Mouse (Mus musculus) MEL (cell line): ENCODE results near the gene Slc39a11. TPM values are rescaled to one million over a fixed set of nuclear protein-coding genes. Genes with fewer than 3 reads are reported as not detected.

ENCODE experiments used
- DNase-seq: peaks from one replicate; pipeline ENCODE4 v3.0.0; 2011; ENCODE audit warnings: low read depth, low spot score
- H3K27ac ChIP-seq: 2 replicates; pipeline ENCODE4 v1.5.1; 2012; ENCODE audit warnings: low read depth, mild to moderate bottlenecking, control low read depth, low read length, moderate library complexity; ENCODE audit not compliant: control insufficient read depth
- H3K27me3 ChIP-seq, 2 experiments: fragments of 150-350 bp in 1 of 2; sonication (generic) in 1 of 2; 2 replicates each; pipeline ENCODE4 v1.6.1; 2012; ENCODE audit warnings: low read length in 2 of 2, mild to moderate bottlenecking in 2 of 2, improper control_type of control experiment in 1 of 2, moderate library complexity in 1 of 2; ENCODE audit not compliant: insufficient read depth in 2 of 2, control insufficient read depth in 1 of 2
- H3K36me3 ChIP-seq, 2 experiments: 2 replicates each; pipeline ENCODE4 v1.6.1; 2012 to 2014; ENCODE audit warnings: low read length in 2 of 2, improper control_type of control experiment in 1 of 2, inconsistent platforms in 1 of 2, mild to moderate bottlenecking in 1 of 2; ENCODE audit not compliant: insufficient read depth in 2 of 2, control insufficient read depth in 1 of 2
- H3K4me1 ChIP-seq, 2 experiments: fragments of 150-350 bp in 1 of 2; sonication (generic) in 1 of 2; 2 replicates each; pipeline ENCODE4 v1.6.1; 2012; ENCODE audit warnings: low read length in 2 of 2, improper control_type of control experiment in 1 of 2, mild to moderate bottlenecking in 1 of 2; ENCODE audit not compliant: insufficient read depth in 2 of 2, control insufficient read depth in 1 of 2
- H3K4me3 ChIP-seq, 2 experiments: fragments of 150-350 bp in 1 of 2; sonication (generic) in 1 of 2; 2 replicates each; pipeline ENCODE4 v1.5.1; 2012; ENCODE audit warnings: low read depth in 2 of 2, low read length in 2 of 2, mild to moderate bottlenecking in 2 of 2, moderate library complexity in 2 of 2, control low read depth in 1 of 2, improper control_type of control experiment in 1 of 2; ENCODE audit not compliant: control insufficient read depth in 1 of 2, insufficient read depth in 1 of 2
- H3K79me2 ChIP-seq: 2 replicates; pipeline ENCODE4 v1.6.1; 2012; ENCODE audit warnings: mild to moderate bottlenecking, low read length, moderate library complexity; ENCODE audit not compliant: control insufficient read depth, poor library complexity, insufficient read depth
- H3K9ac ChIP-seq: 2 replicates; pipeline ENCODE4 v1.6.1; 2012; ENCODE audit warnings: low read depth, mild to moderate bottlenecking, control low read depth, low read length, moderate library complexity; ENCODE audit not compliant: control insufficient read depth, poor library complexity, severe bottlenecking
- H3K9me3 ChIP-seq: fragments of 150-350 bp; sonication (generic); replicated peaks from 2 replicates; pipeline ENCODE4 v1.6.1; 2012; ENCODE audit warnings: mild to moderate bottlenecking, low read length, improper control_type of control experiment, moderate library complexity; ENCODE audit not compliant: insufficient read depth
- BHLHE40 ChIP-seq: IDR thresholded peaks from 2 replicates; pipeline ENCODE4 v1.6.1; 2012; ENCODE audit warnings: low read depth, mild to moderate bottlenecking, inconsistent platforms, low read length, improper control_type of control experiment, borderline replicate concordance
- CHD1 ChIP-seq: IDR thresholded peaks from 2 replicates; pipeline ENCODE4 v1.6.1; 2012; ENCODE audit warnings: low read depth, mild to moderate bottlenecking, inconsistent platforms, low read length, improper control_type of control experiment
- CHD2 ChIP-seq: IDR thresholded peaks from 2 replicates; pipeline ENCODE4 v1.6.1; 2011; ENCODE audit warnings: low read length, improper control_type of control experiment
- CTCF ChIP-seq, 3 experiments: IDR thresholded peaks in 2 of 3; conservative IDR thresholded peaks in 1 of 3; 2 replicates each; pipeline ENCODE4 v1.5.1; 2011 to 2012; ENCODE audit warnings: low read length in 3 of 3, low read depth in 2 of 3, mild to moderate bottlenecking in 2 of 3, improper control_type of control experiment in 1 of 3, inconsistent platforms in 1 of 3, mixed read lengths in 1 of 3, moderate library complexity in 1 of 3; ENCODE audit not compliant: control insufficient read depth in 1 of 3, insufficient read depth in 1 of 3, poor library complexity in 1 of 3, severe bottlenecking in 1 of 3
- E2F4 ChIP-seq: IDR thresholded peaks from 2 replicates; pipeline ENCODE4 v1.6.1; 2011; ENCODE audit warnings: low read depth, low read length, improper control_type of control experiment, borderline replicate concordance
- GATA1 ChIP-seq: IDR thresholded peaks from 2 replicates; pipeline ENCODE4 v1.6.1; 2011; ENCODE audit warnings: low read depth, low read length, improper control_type of control experiment
- POLR2A ChIP-seq, 2 experiments: IDR thresholded peaks; 2 replicates each; pipeline ENCODE4 v1.6.1; 2011 to 2012; ENCODE audit warnings: low read length in 2 of 2, mild to moderate bottlenecking in 2 of 2, control low read depth in 1 of 2, improper control_type of control experiment in 1 of 2, low read depth in 1 of 2, moderate library complexity in 1 of 2; ENCODE audit not compliant: control insufficient read depth in 1 of 2, insufficient read depth in 1 of 2, poor library complexity in 1 of 2
- POLR2AphosphoS2 ChIP-seq: IDR thresholded peaks from 2 replicates; pipeline ENCODE4 v1.6.1; 2011; ENCODE audit warnings: low read length, improper control_type of control experiment
- POLR2AphosphoS5 ChIP-seq: IDR thresholded peaks from 2 replicates; pipeline ENCODE4 v1.6.1; 2012; ENCODE audit warnings: low read depth, borderline replicate concordance, mild to moderate bottlenecking, inconsistent platforms, low read length, moderate library complexity, mixed read lengths
- RAD21 ChIP-seq: IDR thresholded peaks from 2 replicates; pipeline ENCODE4 v1.6.1; 2011; ENCODE audit warnings: mild to moderate bottlenecking, low read depth, low read length, improper control_type of control experiment
- SMC3 ChIP-seq: IDR thresholded peaks from 2 replicates; pipeline ENCODE4 v1.6.1; 2011; ENCODE audit warnings: low read depth, low read length, improper control_type of control experiment
- TBP ChIP-seq: IDR thresholded peaks from 2 replicates; pipeline ENCODE4 v1.8.0; 2011; ENCODE audit warnings: low read depth, low read length, improper control_type of control experiment
- UBTF ChIP-seq: IDR thresholded peaks from 2 replicates; pipeline ENCODE4 v1.6.1; 2012; ENCODE audit warnings: low read depth, mild to moderate bottlenecking, inconsistent platforms, low read length, improper control_type of control experiment, moderate library complexity, borderline replicate concordance; ENCODE audit not compliant: insufficient read depth
- USF2 ChIP-seq, 2 experiments: IDR thresholded peaks; 2 replicates each; pipeline ENCODE4 v1.6.1; 2011 to 2012; ENCODE audit warnings: improper control_type of control experiment in 2 of 2, low read length in 2 of 2, borderline replicate concordance in 1 of 2, inconsistent platforms in 1 of 2, low read depth in 1 of 2, mild to moderate bottlenecking in 1 of 2; ENCODE audit not compliant: insufficient read depth in 1 of 2
- ZC3H11A ChIP-seq: IDR thresholded peaks from 2 replicates; pipeline ENCODE4 v1.6.1; 2012; ENCODE audit warnings: low read depth, mild to moderate bottlenecking, inconsistent platforms, low read length, improper control_type of control experiment
- ZMIZ1 ChIP-seq: IDR thresholded peaks from 2 replicates; pipeline ENCODE4 v1.6.1; 2012; ENCODE audit warnings: low read depth, mild to moderate bottlenecking, inconsistent platforms, low read length, improper control_type of control experiment, moderate library complexity
- ZNF384 ChIP-seq: IDR thresholded peaks from 2 replicates; pipeline ENCODE4 v1.6.1; 2012; ENCODE audit warnings: low read depth, mild to moderate bottlenecking, inconsistent platforms, low read length, improper control_type of control experiment
- polyA plus RNA-seq, 2 experiments: library from polyadenylated mRNA; stranded (reverse) in 1 of 2; unstranded in 1 of 2; fragments of >175 nt in 1 of 2; fragments of >200 nt in 1 of 2; gene quantifications; 2 replicates each; pipeline versions ENCODE4 v1.2.1 to v1.2.4; 2012; ENCODE audit warnings: low replicate concordance in 2 of 2, low read depth in 1 of 2; ENCODE audit not compliant: insufficient read length in 2 of 2, insufficient read depth in 1 of 2, missing spikeins in 1 of 2
- total RNA-seq: library from RNA; depleted of rRNA; stranded (reverse); fragments of 300-350 nt; gene quantifications from 2 replicates; pipeline ENCODE4 v1.2.3, GENCODE M21; 2012

Slc39a11 gene
- total and polyA plus RNA-seq, 3 experiments, result 34.2 to 45.6 TPM; not detected in 1

DNA sequence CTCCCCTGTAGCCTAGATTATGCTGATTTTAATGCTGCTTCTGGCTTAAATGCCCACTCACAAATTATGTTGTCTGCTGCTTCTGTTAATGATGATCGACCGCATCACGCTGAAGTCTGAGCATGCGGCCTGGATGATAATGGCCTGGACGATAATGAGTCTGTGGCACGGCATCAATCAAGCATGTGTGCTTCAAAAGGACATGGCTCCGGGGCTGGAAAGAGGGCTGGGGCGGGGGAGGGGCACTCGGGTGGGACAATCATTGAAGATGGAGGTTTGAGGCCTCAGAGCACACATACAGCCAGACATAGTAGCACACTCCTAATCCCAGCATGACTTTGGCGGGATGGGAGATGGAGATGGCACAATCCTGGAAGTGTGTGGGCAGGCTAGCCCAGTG lies 350.4 kb downstream of the Slc39a11 start:
- H3K79me2 ChIP-seq, result no peaks in the 10 kb centered on the region

DNA sequence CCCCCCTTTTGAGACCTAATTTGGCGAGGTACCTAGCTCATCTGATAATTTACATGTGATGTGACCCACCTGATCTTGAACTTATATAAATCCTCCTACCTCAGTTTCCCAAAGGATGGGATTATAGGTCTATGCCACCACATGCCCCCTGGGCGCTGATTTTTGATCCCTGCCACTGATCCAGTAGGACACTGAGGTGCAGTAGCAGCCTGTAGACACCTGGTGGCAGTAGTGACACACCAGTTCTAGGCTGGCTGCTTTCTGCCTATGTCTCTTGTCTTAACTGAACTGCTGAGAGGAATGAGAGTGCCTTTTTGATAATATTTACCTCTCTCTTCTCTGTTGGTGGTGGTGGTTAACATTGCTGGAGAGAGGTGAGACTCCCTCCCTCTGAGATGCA lies 352.1 kb downstream of the Slc39a11 start:
- H3K4me1 ChIP-seq, result peaks cover 0 to 2% of the 10 kb centered on the region in 2 experiments; a peak in 1 of 4 replicates
- TF ChIP-seq USF2 (IDR thresholded peaks at IDR 0.05; ENCODE audit: borderline replicate concordance in 1 of 2, insufficient read depth in 1 of 2, low read depth in 1 of 2, low read length in 2 of 2) (no peak), GATA1 (no peak), RAD21 (peak; percentile 91), CTCF (IDR thresholded peaks at IDR 0.05 in 2 of 3, conservative IDR thresholded peaks at IDR 0.05 in 1 of 3; ENCODE audit: control insufficient read depth in 1 of 3, insufficient read depth in 1 of 3, low read depth in 2 of 3, low read length in 3 of 3, poor library complexity in 1 of 3, severe bottlenecking in 1 of 3) (peak; percentile 86 to 97 (median 96)), BHLHE40 (no peak), SMC3 (peak; percentile 87), CHD2 (no peak), TBP (no peak), POLR2AphosphoS5 (no peak), ZC3H11A (peak; percentile 74)

More for the DNA sequence above, 350.4 kb downstream of the Slc39a11 start:
- H3K9me3 ChIP-seq, result no peaks in the 10 kb centered on the region
- H3K9ac ChIP-seq, result no peak overlapping the region
- H3K27ac ChIP-seq, result no peak overlapping the region
- no peak for TF ChIP-seq USF2 (IDR thresholded peaks at IDR 0.05; ENCODE audit: borderline replicate concordance in 1 of 2, insufficient read depth in 1 of 2, low read depth in 1 of 2, low read length in 2 of 2)
- no peak for DNase-seq
- no peak overlapping the region for H3K4me3 ChIP-seq
- H3K36me3 ChIP-seq, result no peaks in the 10 kb centered on the region
- H3K27me3 ChIP-seq, result no peaks in the 10 kb centered on the region
- H3K4me1 ChIP-seq, result peaks cover 0 to 2% of the 10 kb centered on the region in 2 experiments; a peak in 1 of 4 replicates

GRCm38 (mm10) chr11:113296912-113297625 lies 352.8 kb downstream of the Slc39a11 start:
- Histone ChIP-seq H3K4me1 (peaks cover 0 to 1% of the 10 kb centered on the region in 2 experiments; a peak in 1 of 4 replicates), H3K36me3 (no peaks in the 10 kb centered on the region), H3K4me3 (no peak overlapping the region), H3K27me3 (no peaks in the 10 kb centered on the region), H3K27ac (no peak overlapping the region), H3K9ac (no peak overlapping the region)
- TF ChIP-seq CHD1 (no peak), BHLHE40 (no peak), ZMIZ1 (no peak), POLR2AphosphoS2 (no peak), POLR2A (IDR thresholded peaks at IDR 0.05; ENCODE audit: control insufficient read depth in 1 of 2, insufficient read depth in 1 of 2, low read depth in 1 of 2, low read length in 2 of 2, poor library complexity in 1 of 2) (no peak), ZNF384 (no peak), E2F4 (no peak), UBTF (no peak)
- TF ChIP-seq, all 39 proteins: peak for 0
- DNase-seq, result no peak
- H3K79me2 ChIP-seq, result no peaks in the 10 kb centered on the region
- H3K9me3 ChIP-seq, result no peaks in the 10 kb centered on the region

More for the DNA sequence above, 352.1 kb downstream of the Slc39a11 start:
- no peaks in the 10 kb centered on the region for H3K9me3 ChIP-seq
- H3K4me3 ChIP-seq, result no peak overlapping the region
- H3K79me2 ChIP-seq, result no peaks in the 10 kb centered on the region
- no peaks in the 10 kb centered on the region for H3K36me3 ChIP-seq
- DNase-seq, result peak; percentile 76
- no peaks in the 10 kb centered on the region for H3K27me3 ChIP-seq
- no peak overlapping the region for H3K27ac ChIP-seq
- no peak overlapping the region for H3K9ac ChIP-seq
